Mouse (Mus musculus) spleen, adult 2 months (tissue): ENCODE data around the gene Canx.

Experiments used
- CTCF ChIP-seq: fragments of 200-500 bp; IDR thresholded peaks from 2 replicates; pipeline ENCODE4 v1.5.1; 2011; ENCODE audit warnings: mild to moderate bottlenecking, inconsistent platforms; ENCODE audit not compliant: insufficient read depth, insufficient read length, insufficient replicate concordance; ENCODE audit errors: extremely low read depth
- POLR2A ChIP-seq: fragments of 200-500 bp; IDR thresholded peaks from 2 replicates; pipeline ENCODE4 v1.6.1; 2011; ENCODE audit warnings: low read depth, low read length, inconsistent platforms

DNA sequence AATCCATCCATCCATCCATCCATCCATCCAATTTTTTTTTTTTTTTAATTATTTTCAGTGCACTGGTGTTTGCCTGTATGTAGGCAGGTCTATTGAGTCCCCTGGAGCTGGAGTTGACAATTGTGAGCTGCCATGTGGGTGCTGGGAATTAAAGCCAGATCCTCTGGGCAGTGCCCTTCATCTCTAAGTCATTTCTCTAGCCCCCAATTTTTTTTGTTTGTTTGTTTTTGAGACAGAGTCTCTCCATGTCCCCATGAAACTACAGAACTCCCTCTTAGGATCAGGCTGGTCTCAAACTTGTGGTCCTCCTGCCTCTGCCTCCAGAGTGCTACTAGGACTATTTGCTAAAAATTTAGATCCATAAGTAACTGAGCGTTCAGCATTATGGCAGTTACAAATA is 46.4 kb upstream of the Canx start:
- no peak for TF ChIP-seq POLR2A
- no peak for TF ChIP-seq CTCF
